Mouse (Mus musculus): Measurements from ENCODE around the gene Foxred1. TPM values are rescaled to one million over a fixed set of nuclear protein-coding genes. Genes with fewer than 3 reads are reported as not detected.

Foxred1 gene
- polyA plus RNA-seq, 1 experiment, result 10.6 TPM

GRCm38 (mm10) chr9:35235996-35236395, 25.1 kb upstream of the Foxred1 start:
- Histone ChIP-seq H3K27me3 (ENCODE audit: control insufficient read depth, insufficient read depth, low read length) (no peaks in the 10 kb centered on the region), H3K36me3 (ENCODE audit: control insufficient read depth, insufficient read depth, low read length) (peaks cover 39% of the 10 kb centered on the region), H3K27ac (ENCODE audit: insufficient read depth, low read depth, low read length) (no peak overlapping the region), H3K4me1 (ENCODE audit: control insufficient read depth, insufficient read depth, insufficient read length, low read length) (no peaks in the 10 kb centered on the region), H3K4me3 (ENCODE audit: low read depth, low read length) (no peak overlapping the region)
- whole genome bisulfite sequencing, result 81% methylated on average over 3 of the region's 3 CpGs
- TF ChIP-seq CTCF (IDR thresholded peaks at IDR 0.05; ENCODE audit: extremely low read depth, insufficient read length, insufficient replicate concordance, low read depth, low read length) (no peak), POLR2A (IDR thresholded peaks at IDR 0.05; ENCODE audit: low read depth, low read length) (no peak)

DNA sequence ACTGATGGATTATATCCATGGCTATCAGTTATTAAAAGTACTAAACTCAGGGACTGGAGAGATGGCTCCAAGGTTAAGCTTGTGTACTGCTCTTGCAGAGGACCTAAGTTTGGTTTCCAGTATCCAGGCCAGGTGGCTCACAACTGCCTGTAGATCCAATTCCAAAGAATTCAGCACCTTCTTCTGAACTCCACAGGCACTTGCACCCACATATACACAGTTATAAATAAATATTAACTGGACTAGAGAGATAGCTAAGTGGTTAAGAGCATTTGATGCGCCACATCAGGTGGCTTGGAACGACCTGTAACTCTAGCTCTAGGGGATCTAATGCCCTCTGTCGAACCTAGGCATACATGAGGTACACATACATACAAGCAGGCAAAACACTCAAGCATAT, 17.8 kb upstream of the Foxred1 start:
- Histone ChIP-seq H3K4me1 (ENCODE audit: control insufficient read depth, insufficient read depth, insufficient read length, low read length) (no peaks in the 10 kb centered on the region), H3K27me3 (ENCODE audit: control insufficient read depth, insufficient read depth, low read length) (no peaks in the 10 kb centered on the region), H3K27ac (ENCODE audit: insufficient read depth, low read depth, low read length) (no peak overlapping the region), H3K4me3 (ENCODE audit: low read depth, low read length) (no peak overlapping the region), H3K36me3 (ENCODE audit: control insufficient read depth, insufficient read depth, low read length) (peaks cover 27% of the 10 kb centered on the region)
- TF ChIP-seq CTCF (IDR thresholded peaks at IDR 0.05; ENCODE audit: extremely low read depth, insufficient read length, insufficient replicate concordance, low read depth, low read length) (no peak), POLR2A (IDR thresholded peaks at IDR 0.05; ENCODE audit: low read depth, low read length) (no peak)
- 84% methylated on average over 3 of the region's 3 CpGs for WGBS

GRCm38 (mm10) chr9:35223466-35223865, 12.6 kb upstream of the Foxred1 start:
- 97% methylated on average over 3 of the region's 3 CpGs for WGBS
- TF ChIP-seq CTCF (IDR thresholded peaks at IDR 0.05; ENCODE audit: extremely low read depth, insufficient read length, insufficient replicate concordance, low read depth, low read length) (no peak), POLR2A (IDR thresholded peaks at IDR 0.05; ENCODE audit: low read depth, low read length) (no peak)

DNA sequence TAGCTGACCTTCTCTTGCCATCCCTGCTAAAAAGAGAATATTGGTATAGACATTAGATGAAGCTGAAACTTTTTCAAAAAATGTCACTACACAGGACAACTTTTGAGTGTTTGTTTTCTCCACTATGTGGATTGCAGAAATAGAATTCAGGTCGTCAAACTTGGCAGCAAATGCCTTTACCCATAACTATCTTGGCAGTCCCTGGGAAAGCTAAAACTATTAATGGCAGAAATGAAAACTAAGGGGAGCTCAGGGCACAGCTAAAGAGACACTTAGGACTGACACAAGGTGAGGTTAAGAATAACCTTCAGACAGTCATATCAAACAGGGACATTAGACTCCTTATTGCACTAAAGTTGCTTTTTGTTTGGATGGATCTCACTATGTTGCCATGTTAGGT, 7.1 kb upstream of the Foxred1 start:
- no peak for TF ChIP-seq POLR2A (IDR thresholded peaks at IDR 0.05; ENCODE audit: low read depth, low read length)
- peaks cover 68% of the 10 kb centered on the region for H3K36me3 ChIP-seq (ENCODE audit: control insufficient read depth, insufficient read depth, low read length)
- 63% methylated on average over 1 of the region's 1 CpGs for WGBS

More at GRCm38 (mm10) chr9:35223466-35223865, 12.6 kb upstream of the Foxred1 start:
- no peak overlapping the region for H3K4me3 ChIP-seq (ENCODE audit: low read depth, low read length)
- H3K27ac ChIP-seq (ENCODE audit: insufficient read depth, low read depth, low read length), result no peak overlapping the region
- H3K4me1 ChIP-seq (ENCODE audit: control insufficient read depth, insufficient read depth, insufficient read length, low read length), result no peaks in the 10 kb centered on the region
- no peaks in the 10 kb centered on the region for H3K27me3 ChIP-seq (ENCODE audit: control insufficient read depth, insufficient read depth, low read length)
- peaks cover 41% of the 10 kb centered on the region for H3K36me3 ChIP-seq (ENCODE audit: control insufficient read depth, insufficient read depth, low read length)

DNA sequence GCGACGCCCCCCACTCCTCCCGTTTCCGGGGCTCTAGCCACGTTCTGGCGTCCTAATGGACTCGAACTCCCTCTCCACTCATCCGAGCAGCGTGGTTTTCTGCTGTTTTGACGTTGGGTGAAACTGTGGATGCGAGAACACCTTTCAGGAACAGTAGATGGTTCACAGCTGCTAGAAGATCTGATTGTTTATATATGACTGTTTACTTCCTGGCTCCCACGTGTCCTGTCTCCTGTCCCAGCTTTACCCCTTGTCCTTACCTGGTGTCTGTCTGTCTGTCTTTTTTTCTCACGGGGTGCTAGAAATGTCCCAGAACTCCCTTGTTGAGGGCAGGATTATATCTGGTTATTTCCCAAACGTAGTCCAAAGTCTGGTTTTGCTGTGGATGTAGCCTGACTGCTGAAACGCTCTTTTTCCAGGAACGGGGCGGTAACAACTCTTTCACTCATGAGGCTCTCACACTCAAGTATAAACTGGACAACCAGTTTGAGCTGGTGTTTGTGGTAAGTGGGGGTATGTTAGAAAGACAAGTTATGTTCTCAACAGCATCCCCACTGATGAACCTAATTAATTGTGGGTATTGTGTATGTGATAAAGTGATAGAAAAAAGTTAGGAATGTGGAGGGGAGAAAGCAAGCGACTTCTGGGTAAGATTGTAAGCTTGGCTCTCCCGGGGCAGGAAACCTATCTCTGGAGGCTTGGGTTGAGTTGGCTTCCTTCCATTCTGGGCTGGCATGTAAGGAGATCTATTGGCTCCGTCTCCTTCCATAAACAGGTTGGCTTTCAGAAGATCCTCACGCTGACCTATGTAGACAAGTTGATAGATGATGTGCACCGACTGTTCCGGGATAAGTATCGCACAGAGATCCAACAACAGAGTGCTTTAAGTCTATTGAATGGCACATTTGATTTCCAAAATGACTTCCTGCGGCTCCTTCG, 987 bp upstream of the Foxred1 start:
- Histone ChIP-seq H3K27ac (ENCODE audit: insufficient read depth, low read depth, low read length) (peak overlapping the region; percentile 89), H3K36me3 (ENCODE audit: control insufficient read depth, insufficient read depth, low read length) (peaks cover 46% of the 10 kb centered on the region), H3K4me1 (ENCODE audit: control insufficient read depth, insufficient read depth, insufficient read length, low read length) (peaks cover 5% of the 10 kb centered on the region; the same call in 1 of the 2 replicates), H3K4me3 (ENCODE audit: low read depth, low read length) (peak overlapping the region; percentile 86), H3K27me3 (ENCODE audit: control insufficient read depth, insufficient read depth, low read length) (no peaks in the 10 kb centered on the region)
- TF ChIP-seq POLR2A (IDR thresholded peaks at IDR 0.05; ENCODE audit: low read depth, low read length), result no peak
- no peak for TF ChIP-seq CTCF (IDR thresholded peaks at IDR 0.05; ENCODE audit: extremely low read depth, insufficient read length, insufficient replicate concordance, low read depth, low read length)
- WGBS, result 24% methylated on average over 26 of the region's 26 CpGs

More for the DNA sequence above, 7.1 kb upstream of the Foxred1 start:
- H3K27ac ChIP-seq (ENCODE audit: insufficient read depth, low read depth, low read length), result no peak overlapping the region
- H3K27me3 ChIP-seq (ENCODE audit: control insufficient read depth, insufficient read depth, low read length), result no peaks in the 10 kb centered on the region
- H3K4me3 ChIP-seq (ENCODE audit: low read depth, low read length), result no peak overlapping the region
- H3K4me1 ChIP-seq (ENCODE audit: control insufficient read depth, insufficient read depth, insufficient read length, low read length), result no peaks in the 10 kb centered on the region

DNA sequence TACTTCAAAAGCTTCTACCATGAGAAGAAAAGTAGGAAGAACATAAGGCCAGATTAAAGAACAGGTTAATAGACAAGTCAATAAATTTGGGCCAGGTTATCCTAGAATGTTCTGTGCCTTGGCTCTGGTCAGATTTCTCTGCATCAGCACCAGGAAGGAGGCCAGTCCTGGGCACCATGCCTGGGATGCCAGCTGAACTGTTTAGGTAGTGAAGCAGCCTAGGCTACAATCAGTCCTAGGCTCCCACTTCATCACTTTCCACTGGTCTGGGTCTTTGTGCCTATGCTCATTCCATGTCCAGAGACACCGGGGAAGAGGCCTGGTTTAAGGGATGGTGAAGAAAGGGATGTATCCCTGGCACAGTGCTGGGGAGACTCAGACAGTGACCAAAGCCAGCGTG, 6.4 kb downstream of the Foxred1 start:
- no peaks in the 10 kb centered on the region for H3K27me3 ChIP-seq (ENCODE audit: control insufficient read depth, insufficient read depth, low read length)
- WGBS, result 92% methylated on average over 2 of the region's 2 CpGs
- H3K36me3 ChIP-seq (ENCODE audit: control insufficient read depth, insufficient read depth, low read length), result peaks cover 33% of the 10 kb centered on the region
- TF ChIP-seq POLR2A (IDR thresholded peaks at IDR 0.05; ENCODE audit: low read depth, low read length) (no peak), CTCF (IDR thresholded peaks at IDR 0.05; ENCODE audit: extremely low read depth, insufficient read length, insufficient replicate concordance, low read depth, low read length) (no peak)
- H3K4me3 ChIP-seq (ENCODE audit: low read depth, low read length), result no peak overlapping the region
- no peak overlapping the region for H3K27ac ChIP-seq (ENCODE audit: insufficient read depth, low read depth, low read length)
- H3K4me1 ChIP-seq (ENCODE audit: control insufficient read depth, insufficient read depth, insufficient read length, low read length), result peaks cover 3% of the 10 kb centered on the region; the same call in 1 of the 2 replicates

- Histone ChIP-seq H3K36me3 (ENCODE audit: control insufficient read depth, insufficient read depth, low read length) (peaks cover 33% of the 10 kb centered on the region), H3K27ac (ENCODE audit: insufficient read depth, low read depth, low read length) (no peak overlapping the region), H3K27me3 (ENCODE audit: control insufficient read depth, insufficient read depth, low read length) (no peaks in the 10 kb centered on the region), H3K4me3 (ENCODE audit: low read depth, low read length) (no peak overlapping the region), H3K4me1 (ENCODE audit: control insufficient read depth, insufficient read depth, insufficient read length, low read length) (peaks cover 3% of the 10 kb centered on the region; the same call in 1 of the 2 replicates)
- 39% methylated on average over 3 of the region's 3 CpGs for WGBS
- no peak for TF ChIP-seq CTCF (IDR thresholded peaks at IDR 0.05; ENCODE audit: extremely low read depth, insufficient read length, insufficient replicate concordance, low read depth, low read length)
- TF ChIP-seq POLR2A (IDR thresholded peaks at IDR 0.05; ENCODE audit: low read depth, low read length), result no peak
Measured at GRCm38 (mm10) chr9:35203536-35203935, 7.3 kb downstream of the Foxred1 start.
